Mouse (Mus musculus): ENCODE measurements around the gene Rab33b.

GRCm38 (mm10) chr3:51468530-51468929 is 15.2 kb upstream of the Rab33b start:
- TF ChIP-seq CTCF (IDR thresholded peaks at IDR 0.05; ENCODE audit: low read depth, low read length) (no peak), POLR2A (IDR thresholded peaks at IDR 0.05; ENCODE audit: extremely low read depth, insufficient read depth, low read length) (no peak)

Data from liver, adult 2 months (tissue).